Mouse (Mus musculus): ENCODE results near the gene Ptov1. TPM values are rescaled to one million over a fixed set of nuclear protein-coding genes. Genes with fewer than 3 reads are reported as not detected.
A peak's percentile ranks its signal among the peaks of the same experiment; 100 is the strongest.

Gene Ptov1
- polyA plus RNA-seq (2015; fragmentation: Nextera tagmentation; extraction: Ambion mirVana), result 276 and 288 TPM in 2 replicates

GRCm38 (mm10) chr7:44869697-44870528 lies at the start of gene Ptov1:
TSS of gene Ptov1 (minus strand) at chr7:44869788.
- peak within 1 kb of the TSS; percentile 98 for H3K9ac ChIP-seq (replicated peaks; ENCODE audit: low read depth)
- no peaks in the 10 kb centered on the region for H3K9me3 ChIP-seq (ENCODE audit: low read length)
- peak; percentile 90 for ATAC-seq
- peak within 1 kb of the TSS; percentile 99 for H3K4me3 ChIP-seq (ENCODE audit: low read depth, low read length)
- peaks cover 33% of the 10 kb centered on the region for H3K4me1 ChIP-seq (ENCODE audit: insufficient read depth, low read depth, low read length)
- no peaks in the 10 kb centered on the region for H3K27me3 ChIP-seq (replicated peaks; ENCODE audit: insufficient read depth, low read length)
- H3K36me3 ChIP-seq (ENCODE audit: insufficient read depth, low read length), result no peaks in the 10 kb centered on the region
- H3K4me2 ChIP-seq (replicated peaks; ENCODE audit: low read depth, low read length), result peak within 1 kb of the TSS; percentile 69
- H3K27ac ChIP-seq (ENCODE audit: low read length), result peak within 1 kb of the TSS; percentile 100
- DNase-seq (ENCODE audit: low spot score), result peak; percentile 100
- TF ChIP-seq EP300 (IDR thresholded peaks at IDR 0.05), result peak; percentile 79; the same call in 1 of the 2 replicates
- peak; percentile 19; the same call in 1 of the 2 replicates for TF ChIP-seq CTCF (IDR thresholded peaks at IDR 0.05)
- 3% methylated on average over 29 of the region's 29 CpGs for WGBS

- Histone ChIP-seq H3K4me1 (ENCODE audit: insufficient read depth, low read depth, low read length) (0 out of 2 replicates have a peak, but pooled peaks cover 7% of the 10 kb centered on the region), H3K4me3 (ENCODE audit: low read depth, low read length) (no peak overlapping the region), H3K4me2 (replicated peaks; ENCODE audit: low read depth, low read length) (no peak overlapping the region), H3K36me3 (ENCODE audit: insufficient read depth, low read length) (no peaks in the 10 kb centered on the region; the same call in 1 of the 2 replicates), H3K27me3 (replicated peaks; ENCODE audit: insufficient read depth, low read length) (no peaks in the 10 kb centered on the region), H3K9me3 (ENCODE audit: low read length) (no peaks in the 10 kb centered on the region), H3K9ac (replicated peaks; ENCODE audit: low read depth) (no peak overlapping the region), H3K27ac (ENCODE audit: low read length) (no peak overlapping the region)
- 89% methylated on average over 5 of the region's 5 CpGs for WGBS
- DNase-seq (ENCODE audit: low spot score), result no peak
- no peak for TF ChIP-seq EP300 (IDR thresholded peaks at IDR 0.05)
- TF ChIP-seq CTCF (IDR thresholded peaks at IDR 0.05), result no peak
- ATAC-seq, result no peak
Measured at GRCm38 (mm10) chr7:44919127-44919526, 49.5 kb upstream of the Ptov1 start.

GRCm38 (mm10) chr7:44918219-44918618 lies 48.6 kb upstream of the Ptov1 start:
- Histone ChIP-seq H3K9ac (replicated peaks; ENCODE audit: low read depth) (no peak overlapping the region), H3K4me1 (ENCODE audit: insufficient read depth, low read depth, low read length) (0 out of 2 replicates have a peak, but pooled peaks cover 7% of the 10 kb centered on the region), H3K36me3 (ENCODE audit: insufficient read depth, low read length) (no peaks in the 10 kb centered on the region; the same call in 1 of the 2 replicates), H3K4me2 (replicated peaks; ENCODE audit: low read depth, low read length) (no peak overlapping the region), H3K4me3 (ENCODE audit: low read depth, low read length) (no peak overlapping the region), H3K27ac (ENCODE audit: low read length) (0 out of 2 replicates have a peak overlapping the region, but pooled peaks have one; percentile 38), H3K27me3 (replicated peaks; ENCODE audit: insufficient read depth, low read length) (no peaks in the 10 kb centered on the region), H3K9me3 (ENCODE audit: low read length) (no peaks in the 10 kb centered on the region)
- TF ChIP-seq EP300 (IDR thresholded peaks at IDR 0.05) (no peak), CTCF (IDR thresholded peaks at IDR 0.05) (no peak)
- DNase-seq (ENCODE audit: low spot score) (no peak), ATAC-seq (0 out of 2 replicates have a peak, but pooled peaks have one; percentile 20)
- 42% methylated on average over 3 of the region's 3 CpGs for WGBS

GRCm38 (mm10) chr7:44916881-44917280 lies 47.3 kb upstream of the Ptov1 start:
- H3K9me3 ChIP-seq (ENCODE audit: low read length), result no peaks in the 10 kb centered on the region
- ATAC-seq (peak; percentile 70), DNase-seq (ENCODE audit: low spot score) (no peak)
- TF ChIP-seq EP300 (IDR thresholded peaks at IDR 0.05) (no peak), CTCF (IDR thresholded peaks at IDR 0.05) (no peak)
- H3K4me2 ChIP-seq (replicated peaks; ENCODE audit: low read depth, low read length), result no peak overlapping the region
- no peaks in the 10 kb centered on the region for H3K27me3 ChIP-seq (replicated peaks; ENCODE audit: insufficient read depth, low read length)
- no peak overlapping the region for H3K9ac ChIP-seq (replicated peaks; ENCODE audit: low read depth)
- H3K36me3 ChIP-seq (ENCODE audit: insufficient read depth, low read length), result no peaks in the 10 kb centered on the region; the same call in 1 of the 2 replicates
- no peak overlapping the region for H3K4me3 ChIP-seq (ENCODE audit: low read depth, low read length)
- WGBS, result 88% methylated on average over 4 of the region's 4 CpGs
- H3K4me1 ChIP-seq (ENCODE audit: insufficient read depth, low read depth, low read length), result 0 out of 2 replicates have a peak, but pooled peaks cover 7% of the 10 kb centered on the region
- H3K27ac ChIP-seq (ENCODE audit: low read length), result peak overlapping the region; percentile 57; the same call in 1 of the 2 replicates

GRCm38 (mm10) chr7:44916191-44916590 lies 46.6 kb upstream of the Ptov1 start:
- no peak overlapping the region for H3K27ac ChIP-seq (ENCODE audit: low read length)
- H3K27me3 ChIP-seq (replicated peaks; ENCODE audit: insufficient read depth, low read length), result no peaks in the 10 kb centered on the region
- peaks cover 4% of the 10 kb centered on the region; the same call in 1 of the 2 replicates for H3K36me3 ChIP-seq (ENCODE audit: insufficient read depth, low read length)
- H3K9ac ChIP-seq (replicated peaks; ENCODE audit: low read depth), result no peak overlapping the region
- no peak overlapping the region for H3K4me3 ChIP-seq (ENCODE audit: low read depth, low read length)
- ATAC-seq, result no peak
- TF ChIP-seq CTCF (IDR thresholded peaks at IDR 0.05) (no peak), EP300 (IDR thresholded peaks at IDR 0.05) (no peak)
- H3K4me1 ChIP-seq (ENCODE audit: insufficient read depth, low read depth, low read length), result 0 out of 2 replicates have a peak, but pooled peaks cover 7% of the 10 kb centered on the region
- WGBS, result 72% methylated on average over 6 of the region's 6 CpGs
- DNase-seq (ENCODE audit: low spot score), result no peak
- H3K4me2 ChIP-seq (replicated peaks; ENCODE audit: low read depth, low read length), result no peak overlapping the region
- no peaks in the 10 kb centered on the region for H3K9me3 ChIP-seq (ENCODE audit: low read length)

GRCm38 (mm10) chr7:44915314-44915713 lies 45.7 kb upstream of the Ptov1 start:
- TF ChIP-seq EP300 (IDR thresholded peaks at IDR 0.05) (no peak), CTCF (IDR thresholded peaks at IDR 0.05) (no peak)
- Histone ChIP-seq H3K9ac (replicated peaks; ENCODE audit: low read depth) (no peak overlapping the region), H3K27me3 (replicated peaks; ENCODE audit: insufficient read depth, low read length) (no peaks in the 10 kb centered on the region), H3K4me3 (ENCODE audit: low read depth, low read length) (no peak overlapping the region), H3K4me1 (ENCODE audit: insufficient read depth, low read depth, low read length) (0 out of 2 replicates have a peak, but pooled peaks cover 7% of the 10 kb centered on the region), H3K9me3 (ENCODE audit: low read length) (no peaks in the 10 kb centered on the region), H3K27ac (ENCODE audit: low read length) (no peak overlapping the region), H3K4me2 (replicated peaks; ENCODE audit: low read depth, low read length) (no peak overlapping the region), H3K36me3 (ENCODE audit: insufficient read depth, low read length) (peaks cover 7% of the 10 kb centered on the region; the same call in 1 of the 2 replicates)
- ATAC-seq, result no peak
- WGBS, result 94% methylated on average over 9 of the region's 9 CpGs
- DNase-seq (ENCODE audit: low spot score), result no peak
